Mouse (Mus musculus) bone marrow, adult 2 months (tissue): ENCODE data around the gene Nebl. TPM values are rescaled to one million over a fixed set of nuclear protein-coding genes. Genes with fewer than 3 reads are reported as not detected.

Experiments used
- H3K27ac ChIP-seq: fragments of 200-500 bp; 2 replicates; pipeline ENCODE4 v1.5.1; 2012; ENCODE audit warnings: low read depth, mild to moderate bottlenecking, control low read depth, inconsistent platforms, low read length; ENCODE audit not compliant: control insufficient read depth, poor library complexity, insufficient read depth
- H3K4me1 ChIP-seq: fragments of 200-500 bp; 2 replicates; pipeline ENCODE4 v1.6.1; 2011; ENCODE audit warnings: low read length; ENCODE audit not compliant: control insufficient read depth, insufficient read depth
- H3K4me3 ChIP-seq: fragments of 200-500 bp; replicated peaks from 2 replicates; pipeline ENCODE3; 2011; ENCODE audit warnings: mild to moderate bottlenecking, low read depth, low read length, control low read depth; ENCODE audit not compliant: control insufficient read depth
- CTCF ChIP-seq: fragments of 200-500 bp; IDR thresholded peaks from 2 replicates; pipeline ENCODE4 v1.5.1; 2011; ENCODE audit warnings: low read length, control low read depth; ENCODE audit not compliant: control insufficient read depth, insufficient read depth
- POLR2A ChIP-seq: fragments of 200-500 bp; IDR thresholded peaks from 2 replicates; pipeline ENCODE4 v1.6.1; 2011; ENCODE audit warnings: low read depth, mild to moderate bottlenecking, control low read depth, low read length, borderline replicate concordance; ENCODE audit not compliant: control insufficient read depth
- WGBS: fragments of 180-500 bp; shearing (Covaris S2); methylation state at CpG from one replicate; pipeline ENCODE4 v1.1.7; 2018; 5-methylcytosine and 5-hydroxymethylcytosine counted together
- polyA plus RNA-seq: library from polyadenylated mRNA; stranded (reverse); fragments of >200 nt; gene quantifications from 2 replicates; pipeline ENCODE4 v1.2.4, GENCODE M21; 2011; ENCODE audit warnings: low replicate concordance; ENCODE audit not compliant: missing spikeins, insufficient read depth, insufficient read length

Nebl gene
- polyA plus RNA-seq, 1 experiment = 2.7 TPM

- Histone ChIP-seq H3K4me3 (no peak overlapping the region), H3K27ac (no peak overlapping the region), H3K4me1 (no peaks in the 10 kb centered on the region)
- WGBS = 32% methylated on average over 7 of the region's 7 CpGs
- TF ChIP-seq POLR2A (no peak), CTCF (no peak)
Observed at GRCm38 (mm10) chr2:17702481-17703169, 28.6 kb downstream of the Nebl start.

GRCm38 (mm10) chr2:17698161-17699087 is 32.8 kb downstream of the Nebl start:
- 72% methylated on average over 4 of the region's 4 CpGs for WGBS
- no peak for TF ChIP-seq POLR2A
- no peak for TF ChIP-seq CTCF
- H3K27ac ChIP-seq = no peak overlapping the region

GRCm38 (mm10) chr2:17692926-17693325 is 38.3 kb downstream of the Nebl start:
- 78% methylated on average over 2 of the region's 2 CpGs for WGBS
- H3K4me3 ChIP-seq = no peak overlapping the region
- no peak overlapping the region for H3K27ac ChIP-seq
- TF ChIP-seq POLR2A = no peak
- TF ChIP-seq CTCF = no peak
- peaks cover 1% of the 10 kb centered on the region; the same call in 1 of the 2 replicates for H3K4me1 ChIP-seq

More at GRCm38 (mm10) chr2:17698161-17699087, 32.8 kb downstream of the Nebl start:
- H3K4me1 ChIP-seq = no peaks in the 10 kb centered on the region
- H3K4me3 ChIP-seq = no peak overlapping the region

GRCm38 (mm10) chr2:17690264-17690663 is 41.0 kb downstream of the Nebl start:
- WGBS = 74% methylated on average over 5 of the region's 5 CpGs
- Histone ChIP-seq H3K4me1 (peaks cover 1% of the 10 kb centered on the region; the same call in 1 of the 2 replicates), H3K27ac (no peak overlapping the region), H3K4me3 (no peak overlapping the region)
- TF ChIP-seq CTCF (no peak), POLR2A (no peak)

- H3K4me3 ChIP-seq = no peak overlapping the region
- WGBS = 72% methylated on average over 6 of the region's 6 CpGs
- no peak overlapping the region for H3K27ac ChIP-seq
- peaks cover 1% of the 10 kb centered on the region; the same call in 1 of the 2 replicates for H3K4me1 ChIP-seq
- TF ChIP-seq POLR2A = no peak
- no peak for TF ChIP-seq CTCF
Observed at GRCm38 (mm10) chr2:17687141-17687540, 44.1 kb downstream of the Nebl start.

GRCm38 (mm10) chr2:17683326-17684040 is 47.8 kb downstream of the Nebl start:
- no peak overlapping the region for H3K4me3 ChIP-seq
- H3K27ac ChIP-seq = no peak overlapping the region
- no peaks in the 10 kb centered on the region for H3K4me1 ChIP-seq
- no peak for TF ChIP-seq POLR2A
- TF ChIP-seq CTCF = no peak
- WGBS = 65% methylated on average over 4 of the region's 4 CpGs

GRCm38 (mm10) chr2:17672156-17672555 is 59.1 kb downstream of the Nebl start:
- Histone ChIP-seq H3K27ac (no peak overlapping the region), H3K4me3 (no peak overlapping the region), H3K4me1 (no peaks in the 10 kb centered on the region)
- TF ChIP-seq POLR2A = no peak
- TF ChIP-seq CTCF = no peak
- WGBS = 79% methylated on average over 10 of the region's 10 CpGs

- Histone ChIP-seq H3K4me3 (no peak overlapping the region), H3K4me1 (no peaks in the 10 kb centered on the region), H3K27ac (no peak overlapping the region)
- TF ChIP-seq POLR2A = no peak
- TF ChIP-seq CTCF = no peak
- WGBS = 57% methylated on average over 8 of the region's 8 CpGs
Observed at GRCm38 (mm10) chr2:17671566-17671965, 59.7 kb downstream of the Nebl start.

- 78% methylated on average over 10 of the region's 10 CpGs for WGBS
- TF ChIP-seq CTCF (no peak), POLR2A (no peak)
- no peaks in the 10 kb centered on the region for H3K4me1 ChIP-seq
- H3K27ac ChIP-seq = no peak overlapping the region
- H3K4me3 ChIP-seq = no peak overlapping the region
Observed at GRCm38 (mm10) chr2:17669953-17670352, 61.3 kb downstream of the Nebl start.
